Mouse (Mus musculus) limb, embryonic 14.5 days (tissue): ENCODE measurements around the gene Bcl2l13. TPM values are rescaled to one million over a fixed set of nuclear protein-coding genes. Genes with fewer than 3 reads are reported as not detected.

ENCODE experiments used
- ATAC-seq: fragments of 200-750 bp; cut with Nextera tagmentation; 2 replicates; pipeline ENCODE4 v1.8.0; 2017; ENCODE audit warnings: low read depth, moderate number of reproducible peaks, moderate TSS enrichment; ENCODE audit not compliant: low FRiP score
- DNase-seq: peaks from one replicate; pipeline ENCODE4 v3.0.0-alpha.2; 2015; ENCODE audit warnings: low spot score
- H3K27ac ChIP-seq: fragments of 300-500 bp; sonication (generic); replicated peaks from 2 replicates; pipeline ENCODE4 v1.5.1; 2014; ENCODE audit warnings: low read depth, mild to moderate bottlenecking, low read length, moderate library complexity, mixed read lengths
- H3K27me3 ChIP-seq: fragments of 300-500 bp; sonication (generic); 2 replicates; pipeline ENCODE4 v1.6.1; 2014; ENCODE audit warnings: low read length, mixed read lengths; ENCODE audit not compliant: control insufficient read depth, insufficient read depth
- H3K36me3 ChIP-seq: fragments of 300-500 bp; sonication (generic); 2 replicates; pipeline ENCODE4 v1.6.1; 2014; ENCODE audit warnings: mild to moderate bottlenecking, low read length, moderate library complexity, mixed read lengths; ENCODE audit not compliant: control insufficient read depth, insufficient read depth
- H3K4me1 ChIP-seq: fragments of 300-500 bp; sonication (generic); 2 replicates; pipeline ENCODE4 v1.6.1; 2014; ENCODE audit warnings: antibody characterized with exemption, low read length, mixed read lengths; ENCODE audit not compliant: control insufficient read depth, insufficient read depth
- H3K4me2 ChIP-seq: fragments of 300-500 bp; sonication (generic); replicated peaks from 2 replicates; pipeline ENCODE4 v1.6.1; 2014; ENCODE audit warnings: low read depth, mild to moderate bottlenecking, low read length, moderate library complexity; ENCODE audit not compliant: severe bottlenecking
- H3K4me3 ChIP-seq: fragments of 300-500 bp; sonication (generic); replicated peaks from 2 replicates; pipeline ENCODE4 v1.5.1; 2014; ENCODE audit warnings: low read length
- H3K9ac ChIP-seq: fragments of 300-500 bp; sonication (generic); 2 replicates; pipeline ENCODE4 v1.6.1; 2014; ENCODE audit warnings: mild to moderate bottlenecking, low read depth, low read length, moderate library complexity; ENCODE audit not compliant: severe bottlenecking
- H3K9me3 ChIP-seq: fragments of 300-500 bp; sonication (generic); 2 replicates; pipeline ENCODE4 v1.6.1; 2016; ENCODE audit warnings: low read length; ENCODE audit not compliant: control insufficient read depth
- POLR2A ChIP-seq: fragments of 200-500 bp; IDR thresholded peaks from 2 replicates; pipeline ENCODE4 v1.8.0; 2012; ENCODE audit warnings: inconsistent platforms, mild to moderate bottlenecking, moderate library complexity, borderline replicate concordance; ENCODE audit not compliant: insufficient read depth, insufficient read length; ENCODE audit errors: extremely low read depth
- WGBS: fragments of 180-500 bp; shearing (Covaris S2); extraction: QIAGEN DNeasy Blood & Tissue Kit; methylation state at CpG from one replicate; pipeline ENCODE4 v1.1.7; 2014; 5-methylcytosine and 5-hydroxymethylcytosine counted together
- polyA plus RNA-seq, 2 experiments: library from polyadenylated mRNA; depleted of rRNA in 1 of 2; stranded (reverse) in 1 of 2; unstranded in 1 of 2; fragments of >200 nt; fragmentation: Nextera tagmentation in 1 of 2; extraction: Ambion mirVana in 1 of 2; gene quantifications; 2 replicates each; pipeline versions ENCODE4 v1.2.1 to v1.2.3; 2012 to 2014

Bcl2l13 gene
- polyA plus RNA-seq, 2 experiments, result 23.7 to 27.4 TPM

- no peaks in the 10 kb centered on the region for H3K4me1 ChIP-seq
- no peak for TF ChIP-seq POLR2A
- H3K4me3 ChIP-seq, result no peak overlapping the region
- H3K36me3 ChIP-seq, result peaks cover 48% of the 10 kb centered on the region
- H3K27ac ChIP-seq, result no peak overlapping the region
- no peaks in the 10 kb centered on the region for H3K27me3 ChIP-seq
- H3K9me3 ChIP-seq, result no peaks in the 10 kb centered on the region
- H3K4me2 ChIP-seq, result no peak overlapping the region
- no peak for DNase-seq
- no peak overlapping the region for H3K9ac ChIP-seq
- no peak for ATAC-seq
- WGBS, result 65% methylated on average over 5 of the region's 5 CpGs
These were observed 43.0 kb downstream of the Bcl2l13 start for GRCm38 (mm10) chr6:120879046-120879445.

- no peaks in the 10 kb centered on the region for H3K27me3 ChIP-seq
- no peak overlapping the region for H3K4me2 ChIP-seq
- TF ChIP-seq POLR2A, result no peak
- H3K9me3 ChIP-seq, result no peaks in the 10 kb centered on the region
- no peak overlapping the region for H3K9ac ChIP-seq
- ATAC-seq (no peak), DNase-seq (no peak)
- H3K36me3 ChIP-seq, result peaks cover 54% of the 10 kb centered on the region
- H3K27ac ChIP-seq, result no peak overlapping the region
- H3K4me3 ChIP-seq, result no peak overlapping the region
- no peaks in the 10 kb centered on the region for H3K4me1 ChIP-seq
- 96% methylated on average over 6 of the region's 6 CpGs for WGBS
These were observed 48.4 kb downstream of the Bcl2l13 start for GRCm38 (mm10) chr6:120884436-120884835.

DNA sequence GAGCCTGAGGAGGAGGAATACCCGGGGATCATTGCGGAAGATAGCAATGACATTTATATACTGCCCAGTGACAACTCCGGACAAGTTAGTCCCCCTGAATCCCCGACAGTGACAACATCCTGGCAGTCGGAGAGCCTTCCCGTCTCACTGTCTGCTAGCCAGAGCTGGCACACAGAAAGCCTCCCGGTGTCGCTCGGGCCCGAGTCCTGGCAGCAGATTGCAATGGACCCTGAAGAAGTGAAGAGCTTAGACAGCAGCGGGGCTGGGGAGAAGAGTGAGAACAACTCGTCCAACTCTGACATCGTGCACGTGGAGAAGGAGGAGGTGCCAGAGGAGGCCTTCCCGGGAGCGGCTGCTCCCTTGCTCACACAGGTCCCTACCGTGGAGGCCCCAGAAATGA is 50.7 kb downstream of the Bcl2l13 start:
- Histone ChIP-seq H3K27me3 (no peaks in the 10 kb centered on the region), H3K4me2 (no peak overlapping the region), H3K27ac (no peak overlapping the region), H3K36me3 (peaks cover 61% of the 10 kb centered on the region), H3K4me1 (no peaks in the 10 kb centered on the region), H3K9ac (no peak overlapping the region), H3K4me3 (no peak overlapping the region), H3K9me3 (no peaks in the 10 kb centered on the region)
- 89% methylated on average over 17 of the region's 17 CpGs for WGBS
- no peak for TF ChIP-seq POLR2A
- ATAC-seq (no peak), DNase-seq (no peak)

GRCm38 (mm10) chr6:120894089-120894488 is 58.1 kb downstream of the Bcl2l13 start:
- ATAC-seq (no peak), DNase-seq (no peak)
- Histone ChIP-seq H3K9me3 (no peaks in the 10 kb centered on the region), H3K27me3 (no peaks in the 10 kb centered on the region), H3K27ac (no peak overlapping the region), H3K4me1 (no peaks in the 10 kb centered on the region), H3K9ac (no peak overlapping the region), H3K36me3 (peaks cover 53% of the 10 kb centered on the region), H3K4me3 (no peak overlapping the region), H3K4me2 (no peak overlapping the region)
- 98% methylated on average over 9 of the region's 9 CpGs for WGBS
- no peak for TF ChIP-seq POLR2A

DNA sequence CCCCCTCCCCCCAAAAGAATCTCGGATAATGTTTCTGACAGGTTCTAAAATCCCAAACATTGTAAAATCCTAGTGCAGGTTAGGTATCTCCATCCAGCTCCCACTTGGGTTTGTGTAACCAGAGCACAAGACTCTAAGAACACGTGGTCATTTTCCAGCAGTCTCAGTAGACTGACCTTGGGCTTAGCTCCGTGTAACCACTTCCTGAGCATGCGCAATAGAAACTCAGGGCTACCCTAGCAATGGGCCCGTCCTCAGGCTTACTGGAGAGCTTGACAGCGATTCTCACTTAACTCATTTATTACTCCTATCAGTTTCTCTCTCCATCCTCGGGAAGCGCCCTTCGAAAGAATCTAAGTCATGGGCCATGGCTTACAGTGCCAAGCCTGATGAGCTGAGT is 58.5 kb downstream of the Bcl2l13 start:
- no peaks in the 10 kb centered on the region for H3K27me3 ChIP-seq
- H3K4me1 ChIP-seq, result no peaks in the 10 kb centered on the region
- WGBS, result 91% methylated on average over 9 of the region's 9 CpGs
- no peak overlapping the region for H3K4me2 ChIP-seq
- no peaks in the 10 kb centered on the region for H3K9me3 ChIP-seq
- no peak for ATAC-seq
- H3K4me3 ChIP-seq, result no peak overlapping the region
- peaks cover 48% of the 10 kb centered on the region for H3K36me3 ChIP-seq
- no peak for DNase-seq
- H3K27ac ChIP-seq, result no peak overlapping the region
- TF ChIP-seq POLR2A, result no peak
- no peak overlapping the region for H3K9ac ChIP-seq
